Mouse (Mus musculus) mesoderm, embryonic 11.5 days (tissue): Measurements from ENCODE around the gene a.
A peak's percentile ranks its signal among the peaks of the same experiment; 100 is the strongest.
"Not testable (repeated sequence)": the region's sequence is repeated elsewhere in the genome, so short reads cannot be mapped to it uniquely, and the experiment has no call there.

ENCODE experiments used
- DNase-seq: peaks from one replicate; pipeline ENCODE4 v3.0.0-alpha.2; 2012; ENCODE audit warnings: low read depth, low spot score

a gene

DNA sequence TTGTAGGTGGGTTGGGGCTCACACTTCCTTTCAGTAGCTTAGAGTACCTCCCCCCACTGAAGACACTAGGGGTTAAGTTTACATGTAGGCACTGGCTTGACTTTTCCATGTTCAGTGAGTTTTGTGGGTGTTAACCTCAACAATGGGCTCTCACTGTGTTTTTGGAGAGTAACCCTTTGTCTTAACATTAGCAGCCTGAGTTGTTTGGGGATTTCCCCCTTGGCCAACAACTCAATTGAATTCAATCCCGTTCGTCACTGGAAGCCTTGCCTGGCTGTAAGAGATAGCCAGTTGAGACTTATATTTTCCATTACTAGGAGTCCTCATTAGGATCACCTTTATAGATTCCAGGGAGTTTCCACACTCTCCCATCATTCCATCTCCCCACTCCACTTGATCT is 45.3 kb downstream of the a start:
- no peak for DNase-seq

- DNase-seq = no peak
Observed at GRCm38 (mm10) chr2:154848086-154848485, 56.9 kb downstream of the a start.

DNA sequence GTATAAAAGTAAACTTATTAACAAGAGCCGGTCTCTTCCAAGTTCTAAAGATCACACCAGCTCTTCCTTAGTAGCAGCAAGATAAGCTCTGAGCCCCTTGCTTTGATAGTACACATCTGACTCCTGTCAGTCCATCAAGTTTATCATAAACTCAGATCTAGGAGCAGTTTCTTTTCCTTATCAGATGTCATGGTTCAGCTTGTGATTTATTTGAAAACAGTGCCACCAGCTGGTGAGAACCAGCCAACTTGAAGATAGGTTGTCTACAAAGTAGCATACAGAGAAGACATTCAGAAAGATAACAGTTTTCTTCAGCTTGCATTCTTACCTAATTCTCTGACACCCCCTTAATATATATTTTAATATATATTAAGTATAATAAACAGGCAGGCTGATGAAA is 64.2 kb downstream of the a start:
- DNase-seq = peak; percentile 49

- DNase-seq = no peak
Observed at GRCm38 (mm10) chr2:154863672-154864071, 72.5 kb downstream of the a start.

- DNase-seq = no peak
Observed at GRCm38 (mm10) chr2:154865696-154866095, 74.5 kb downstream of the a start.

- no peak for DNase-seq
Observed at GRCm38 (mm10) chr2:154868106-154868505, 76.9 kb downstream of the a start.

DNA sequence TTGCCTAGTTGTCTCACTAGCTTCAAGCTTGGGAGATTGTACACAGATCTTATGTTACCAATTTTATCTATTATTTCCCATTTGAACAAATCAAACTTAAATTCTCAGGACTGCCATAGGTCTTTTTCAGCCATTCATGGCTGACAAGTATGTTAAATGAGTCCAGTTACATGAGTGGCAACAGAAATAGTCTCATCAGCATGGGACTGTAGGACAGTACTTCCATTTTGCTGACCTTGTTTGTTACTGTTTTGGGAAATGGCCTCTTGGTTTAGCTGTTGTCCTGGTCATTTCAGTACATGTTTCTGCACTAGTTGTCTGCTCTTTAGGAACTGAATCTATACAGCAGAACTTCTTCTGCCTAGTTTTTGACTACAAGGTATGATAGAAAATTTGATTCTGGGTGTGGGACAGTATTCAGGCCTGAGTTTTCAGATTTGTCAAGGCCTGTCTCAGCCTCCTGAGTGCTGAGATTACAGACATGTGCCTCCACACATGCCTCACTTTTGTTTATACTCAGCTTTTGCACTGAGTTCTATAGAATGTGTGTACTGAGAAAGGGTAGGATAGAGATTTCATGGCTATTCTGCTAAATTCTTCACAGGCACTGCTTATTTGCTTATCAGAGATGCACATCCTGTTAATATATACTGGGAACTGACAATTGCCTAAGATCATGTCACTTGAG is 78.9 kb downstream of the a start:
- no peak for DNase-seq

DNA sequence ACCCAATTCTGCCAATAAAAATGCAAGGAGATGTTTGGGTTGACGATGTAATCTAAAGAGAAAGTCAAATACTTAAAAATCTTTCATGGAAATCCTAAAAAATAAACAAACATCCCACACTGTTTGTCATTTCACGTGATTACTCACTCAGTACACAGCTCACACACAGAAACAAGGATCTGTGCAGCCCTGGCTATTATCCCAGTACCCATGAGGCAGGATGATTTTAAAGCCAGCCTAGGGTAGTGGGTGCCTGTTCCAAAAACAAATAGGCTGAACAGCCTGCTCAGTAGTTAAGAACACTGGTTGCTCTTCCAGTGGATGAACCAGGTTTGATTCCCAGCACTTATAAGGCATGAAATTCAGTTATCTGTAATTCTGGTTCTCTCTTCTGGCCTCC is 85.4 kb downstream of the a start:
- DNase-seq = no peak

DNA sequence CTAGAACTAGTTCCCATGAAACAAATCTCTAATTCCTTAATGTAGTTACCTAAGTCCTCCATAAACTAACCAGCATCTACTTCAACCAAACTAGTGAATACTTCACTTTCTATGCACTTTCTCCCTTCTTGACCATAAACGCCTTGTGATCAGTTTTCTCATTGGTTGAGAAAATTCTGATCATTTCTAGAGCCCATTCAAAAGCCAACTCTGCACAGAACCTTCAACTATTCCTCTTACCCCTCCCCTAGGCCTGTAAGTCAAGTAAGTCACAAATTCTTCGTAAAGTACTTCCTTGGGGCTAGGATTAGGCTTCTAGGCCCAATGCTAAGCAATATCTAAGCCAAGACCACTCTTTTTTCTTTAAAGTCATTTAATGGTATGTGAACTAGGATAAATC is 100.4 kb downstream of the a start:
- DNase-seq = no peak

GRCm38 (mm10) chr2:154892201-154893044 is 101.2 kb downstream of the a start, which contains the start of gene Eif2s2:
Gene Eif2s2 (minus strand): TSS chr2:154892935.
- peak; percentile 100 for DNase-seq

GRCm38 (mm10) chr2:154893045-154893385 is 101.8 kb downstream of the a start:
- no peak for DNase-seq

- no peak for DNase-seq
Observed at GRCm38 (mm10) chr2:154893548-154893947, 102.3 kb downstream of the a start.

- not testable (repeated sequence) for DNase-seq
Observed at GRCm38 (mm10) chr2:154899004-154899403, 107.8 kb downstream of the a start.

DNA sequence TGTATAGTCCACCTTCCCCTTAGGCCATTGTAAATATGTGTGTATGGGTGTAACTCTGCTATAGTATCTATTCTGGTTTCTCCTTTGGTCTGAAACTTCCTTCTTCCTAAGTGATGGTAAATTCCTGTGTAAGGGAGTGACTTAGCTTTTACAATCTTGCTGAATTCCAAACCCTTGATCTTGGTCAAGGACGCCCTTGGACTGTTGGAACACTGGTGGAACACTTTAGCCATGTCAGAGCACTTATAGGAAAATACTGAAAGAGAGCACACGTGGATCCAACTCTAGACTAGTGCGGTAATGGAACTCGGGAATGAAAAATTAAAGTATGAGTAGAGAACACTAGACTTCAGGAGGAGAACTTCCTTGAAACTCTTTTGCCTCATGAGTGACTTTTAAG is 108.2 kb downstream of the a start:
- not testable (repeated sequence) for DNase-seq

- DNase-seq = no peak
Observed at GRCm38 (mm10) chr2:154902111-154902510, 110.9 kb downstream of the a start.

- DNase-seq = no peak
Observed at GRCm38 (mm10) chr2:154905796-154906195, 114.6 kb downstream of the a start.

DNA sequence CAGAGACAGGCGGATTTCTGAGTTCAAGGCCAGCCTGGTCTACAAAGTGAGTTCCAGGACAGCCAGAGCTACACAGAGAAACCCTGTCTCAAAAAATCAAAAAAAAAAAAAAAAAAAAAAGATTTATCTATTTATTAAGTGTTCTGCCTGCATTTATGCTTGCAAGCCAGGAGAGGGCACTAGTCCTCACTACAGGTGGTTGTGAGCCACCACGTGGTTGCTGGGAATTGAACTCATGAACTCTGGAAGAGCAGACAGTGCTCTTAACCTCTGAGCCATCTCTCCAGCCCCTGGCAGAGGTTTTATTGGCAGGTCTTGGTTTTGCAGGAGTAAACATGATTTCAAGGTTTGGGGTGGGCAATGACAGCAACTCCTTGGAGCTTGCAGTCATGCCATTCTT is 117.0 kb downstream of the a start:
- not testable (repeated sequence) for DNase-seq

GRCm38 (mm10) chr2:154909789-154910188 is 118.6 kb downstream of the a start:
- DNase-seq = no peak

DNA sequence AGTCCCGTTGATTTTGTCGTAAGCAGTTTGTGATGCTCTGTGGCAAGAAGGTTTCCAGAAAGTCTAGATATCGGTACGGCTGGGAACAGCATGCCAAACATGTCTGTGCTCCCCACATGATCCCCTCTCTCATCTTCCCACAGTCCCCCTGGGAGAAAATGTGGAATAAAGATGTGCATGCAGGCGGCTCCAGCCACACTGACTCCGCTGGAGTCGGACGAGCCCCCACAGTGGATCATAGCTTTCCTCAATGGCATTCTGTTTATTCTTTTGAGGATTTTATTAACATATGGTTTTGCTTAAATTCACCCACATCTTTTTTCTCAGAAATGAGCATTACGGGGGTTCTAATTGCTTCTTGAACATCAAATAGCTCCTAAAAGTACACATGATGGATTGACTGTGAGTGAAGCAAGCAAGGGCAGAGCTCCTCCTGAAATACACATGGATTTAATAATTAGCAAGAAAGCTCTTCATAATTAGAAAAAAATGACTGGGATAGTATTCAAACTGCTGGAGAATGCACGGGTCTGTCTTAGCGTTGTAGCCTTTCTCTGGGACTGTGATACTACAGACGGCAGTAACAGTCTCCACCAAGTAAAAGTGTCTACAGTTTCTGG is 124.8 kb downstream of the a start:
- peak; percentile 42 for DNase-seq

DNA sequence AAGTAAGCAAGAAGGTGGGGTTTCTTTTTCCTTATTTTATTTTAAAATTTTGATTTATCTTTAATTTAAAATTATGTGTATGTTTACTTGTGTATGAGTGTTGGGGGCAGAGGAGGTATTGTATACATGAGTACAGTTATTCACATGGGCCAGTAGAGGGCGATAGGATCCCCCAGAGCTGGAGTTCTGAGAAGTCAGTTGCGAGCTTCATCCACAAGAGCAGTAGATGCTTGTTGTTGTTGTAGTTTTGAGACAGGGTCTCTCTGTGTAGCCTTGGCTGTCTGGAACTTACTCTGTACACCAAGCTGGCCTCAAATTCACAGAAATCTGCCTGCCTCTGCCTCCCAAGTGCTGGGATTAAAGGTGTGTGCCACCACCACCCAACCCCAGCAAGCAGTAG is 125.3 kb downstream of the a start:
- peak; percentile 37 for DNase-seq

- DNase-seq = no peak
Observed at GRCm38 (mm10) chr2:154917866-154918641, 126.9 kb downstream of the a start.

- DNase-seq = no peak
Observed at GRCm38 (mm10) chr2:154920896-154921295, 129.7 kb downstream of the a start.
